Mouse (Mus musculus): ENCODE results near the gene Tpm4. TPM values are rescaled to one million over a fixed set of nuclear protein-coding genes. Genes with fewer than 3 reads are reported as not detected.

The Tpm4 gene
- total RNA-seq, 1 experiment from 2014 or later = 77.0 TPM

DNA sequence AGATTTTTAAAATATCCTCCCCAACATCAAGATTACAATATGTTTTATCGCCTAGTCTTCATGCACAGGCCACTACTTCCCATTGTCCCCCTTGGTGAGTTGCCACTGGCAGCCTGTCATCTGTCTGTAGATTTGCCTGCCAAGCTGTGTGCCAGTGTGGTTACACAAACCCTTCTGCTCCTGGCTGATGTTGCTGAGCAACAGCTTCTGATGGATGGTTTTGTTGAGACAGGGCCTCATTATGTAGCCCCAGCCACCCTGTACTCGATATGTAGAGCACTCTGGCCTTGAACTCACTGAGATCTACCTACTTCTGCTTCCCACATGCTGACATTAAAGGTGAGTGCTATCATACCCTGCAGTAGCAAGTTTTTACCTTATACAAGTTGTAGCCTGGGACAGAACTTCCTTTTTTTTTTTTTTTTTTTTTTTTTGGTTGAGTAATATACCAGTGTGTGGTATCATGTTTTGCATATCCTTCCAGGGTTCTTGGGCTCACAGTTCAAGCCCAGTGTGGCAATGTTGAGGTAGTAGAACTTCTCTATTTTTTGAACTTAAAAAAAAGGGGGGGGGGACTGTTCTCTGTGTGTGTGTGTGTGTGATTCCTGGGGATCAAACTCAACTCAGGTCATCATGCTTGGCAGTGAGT, 48.9 kb downstream of the Tpm4 start:
- peak; percentile 88 for ATAC-seq (replicated peaks; ENCODE audit: low read depth, poor library complexity, severe bottlenecking)

GRCm38 (mm10) chr8:72187793-72188331, 53.1 kb downstream of the Tpm4 start:
- ATAC-seq (replicated peaks; ENCODE audit: low read depth, poor library complexity, severe bottlenecking) = no peak

DNA sequence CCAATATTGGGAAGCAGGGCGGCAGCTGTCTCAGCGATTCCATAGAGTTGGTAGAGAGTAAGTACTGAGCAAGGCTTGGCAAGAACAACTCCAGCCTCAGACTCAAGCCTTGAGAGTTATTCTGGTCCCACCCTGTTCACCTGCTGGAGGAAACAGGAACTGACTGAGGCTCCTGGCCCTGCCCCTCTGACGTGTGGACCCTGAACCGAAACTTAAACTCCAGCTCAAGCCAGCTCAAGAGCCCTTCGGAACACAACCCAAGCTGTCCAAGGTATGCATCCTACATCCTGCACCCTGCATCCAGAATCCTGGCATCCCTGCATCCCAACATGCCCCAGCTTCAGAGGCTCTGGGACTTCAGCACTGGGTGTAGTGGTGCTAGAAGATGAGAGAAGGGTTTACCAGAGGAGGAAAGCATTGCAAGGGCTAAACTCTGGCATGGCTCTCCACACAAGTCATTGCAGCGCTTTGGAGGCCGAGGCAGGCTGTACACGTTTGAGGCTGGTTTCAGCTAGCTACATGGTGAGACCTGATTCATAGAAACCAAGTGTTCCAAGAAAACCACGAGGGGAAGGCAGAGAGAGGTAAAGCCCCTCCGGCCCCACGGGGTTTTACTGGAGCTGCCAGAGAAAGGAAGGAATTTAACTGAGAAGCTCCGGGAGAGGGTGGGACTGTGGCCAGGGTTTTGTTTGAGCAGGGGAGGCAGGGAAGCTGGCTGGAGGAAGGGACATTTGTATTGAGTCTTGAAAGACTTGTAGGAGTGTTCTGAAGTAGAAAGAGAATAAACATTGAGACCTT, 54.8 kb downstream of the Tpm4 start, which contains the start of gene Hsh2d:
Gene Hsh2d (plus strand): TSS at position 222 of the 798 bp plus-strand sequence.
- ATAC-seq (replicated peaks; ENCODE audit: low read depth, poor library complexity, severe bottlenecking) = peak; percentile 95

DNA sequence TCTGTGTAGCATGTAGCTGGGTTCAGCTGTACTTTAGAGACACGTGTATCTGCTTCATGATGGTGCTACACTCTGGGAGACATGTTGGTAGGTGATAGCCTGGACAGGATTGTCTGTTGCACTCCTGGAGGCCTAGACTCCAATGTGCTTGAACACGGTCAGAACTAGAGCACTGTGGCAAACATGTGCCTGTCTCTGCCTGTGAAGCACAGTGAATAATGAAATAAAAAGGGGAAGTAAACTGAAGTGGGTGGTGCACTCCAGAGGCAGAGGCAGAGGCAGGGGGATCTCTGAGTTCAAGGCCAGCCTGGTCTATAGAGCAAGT, 55.4 kb downstream of the Tpm4 start:
- peak; percentile 62 for ATAC-seq (replicated peaks; ENCODE audit: low read depth, poor library complexity, severe bottlenecking)

DNA sequence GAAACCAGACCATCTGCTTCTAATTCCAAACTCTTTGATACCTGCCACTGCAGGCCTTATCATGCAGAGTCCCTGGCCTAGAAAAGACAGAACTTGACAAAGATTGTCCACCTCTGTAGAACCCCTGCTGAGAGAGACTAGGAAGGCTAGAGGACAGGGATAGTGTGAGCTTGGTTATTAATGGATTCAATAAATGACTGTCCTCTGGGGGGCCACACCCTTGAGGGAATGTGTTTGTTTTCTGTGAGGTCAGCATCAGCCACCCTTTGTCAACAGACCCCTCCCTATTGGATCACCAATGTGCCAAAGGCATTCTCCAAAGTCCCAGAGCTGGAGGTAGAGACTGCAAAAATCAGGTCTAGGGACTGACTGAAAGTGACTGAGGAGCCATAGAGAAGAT, 57.3 kb downstream of the Tpm4 start:
- no peak for ATAC-seq (replicated peaks; ENCODE audit: low read depth, poor library complexity, severe bottlenecking)

DNA sequence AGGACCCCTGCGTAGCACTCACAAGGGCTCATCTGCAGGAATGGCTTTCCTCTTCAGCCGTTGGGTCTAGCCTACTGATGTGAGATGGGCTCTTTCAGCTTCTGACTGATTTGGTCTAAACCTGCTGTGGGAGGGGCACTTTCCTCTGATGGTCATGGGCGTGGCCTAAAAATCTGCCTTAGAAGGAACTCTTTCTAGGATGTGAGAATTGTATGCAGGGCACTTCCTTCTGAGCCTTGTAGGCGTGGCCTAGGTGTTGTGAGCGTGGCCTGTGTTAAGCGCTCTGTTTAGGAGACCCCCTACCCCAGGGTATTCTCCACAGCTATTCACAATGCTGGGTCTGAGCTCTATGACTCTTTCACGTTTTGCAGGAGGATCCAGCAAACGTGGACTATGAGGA, 63.2 kb downstream of the Tpm4 start:
- no peak for ATAC-seq (replicated peaks; ENCODE audit: low read depth, poor library complexity, severe bottlenecking)

Other genes starting within 250 kb of the Tpm4 start
- gene Zfp882, start 226.4 kb upstream of the Tpm4 start, total RNA-seq (2017) = 8.7 and 8.8 TPM in 2 replicates
- 12.7 and 13.5 TPM in 2 replicates for gene Zfp617, start 226.3 kb upstream of the Tpm4 start, total RNA-seq (2017)
- gene Zfp961, start 183.9 kb upstream of the Tpm4 start, total RNA-seq (2017) = 21.8 and 35.5 TPM in 2 replicates
- 0.64 and 1.6 TPM in 2 replicates for gene Cyp4f18, start 125.3 kb upstream of the Tpm4 start, total RNA-seq (2017)
- gene Olfr372, start 93.8 kb upstream of the Tpm4 start, total RNA-seq (2017) = not detected in 2 replicates
- gene Olfr373, start 51.8 kb upstream of the Tpm4 start, total RNA-seq (2017) = not detected in 2 replicates
- not detected in 2 replicates for gene Olfr374, start 27.9 kb upstream of the Tpm4 start, total RNA-seq (2017)
- gene Rab8a, start 26.2 kb downstream of the Tpm4 start, total RNA-seq (2017) = 275 and 303 TPM in 2 replicates
- 7.9 and 9.8 TPM in 2 replicates for gene Hsh2d, start 54.7 kb downstream of the Tpm4 start, total RNA-seq (2017)
- not detected in 2 replicates for gene Cib3, start 77.9 kb downstream of the Tpm4 start, total RNA-seq (2017)
- gene Gm11034, start 78.7 kb downstream of the Tpm4 start, total RNA-seq (2017) = not detected in 2 replicates
- gene Fam32a, start 84.8 kb downstream of the Tpm4 start, total RNA-seq (2017) = 42.5 and 56.2 TPM in 2 replicates
- 86.6 and 88.2 TPM in 2 replicates for gene Ap1m1, start 105.0 kb downstream of the Tpm4 start, total RNA-seq (2017)
- gene Gm10282, start 170.3 kb downstream of the Tpm4 start, total RNA-seq (2017) = 51.2 and 57.6 TPM in 2 replicates
- 7.2 and 7.6 TPM in 2 replicates for gene Klf2, start 184.1 kb downstream of the Tpm4 start, total RNA-seq (2017)

All from common myeloid progenitor, adult 5-6 weeks (primary cell).